Mouse (Mus musculus) Patski (cell line): ENCODE results near the gene Relb. TPM values are rescaled to one million over a fixed set of nuclear protein-coding genes. Genes with fewer than 3 reads are reported as not detected.
"Not testable (repeated sequence)": the region's sequence is repeated elsewhere in the genome, so short reads cannot be mapped to it uniquely, and the experiment has no call there.

Experiments used
- ATAC-seq: fragments of 100-300 bp; one replicate; pipeline ENCODE4 v1.8.0; 2021
- CTCF ChIA-PET: fragments of 350-600 bp; sonication (Branson Sonifier 250); formaldehyde crosslinking; loops from one replicate; lab custom pipeline; 2022; ENCODE audit warnings: inconsistent platforms; lab: Charles Lee
- POLR2A ChIA-PET: fragments of 350-600 bp; sonication (Branson Sonifier 250); formaldehyde crosslinking; loops from one replicate; lab custom pipeline; 2022; ENCODE audit warnings: antibody characterized with exemption, inconsistent platforms; lab: Charles Lee
- DNase-seq: peaks from one replicate; pipeline ENCODE4 v3.0.0-alpha.2; 2011; ENCODE audit warnings: low read depth, low spot score
- H3K27me3 ChIP-seq: fragments of 371-371 bp; one replicate; pipeline ENCODE4 v1.5.1; 2021
- CTCF ChIP-seq: fragments of 100-300 bp; IDR thresholded peaks from one replicate; pipeline ENCODE4 v1.5.1; 2021
- in situ Hi-C: fragments of 300-500 bp; cut with MboI; formaldehyde crosslinking; loops from 3 replicates; pipeline ENCODE4 v1.11.1; 2018; ENCODE audit warnings: low pct_unique_long_range_greater_than_20kb, mixed read lengths
- polyA plus RNA-seq: library from polyadenylated mRNA; unstranded; gene quantifications from one replicate; pipeline ENCODE4 v1.2.3, GENCODE M21; 2021

Gene Relb
- polyA plus RNA-seq, 1 experiment from 2014 or later: 24.5 TPM

DNA sequence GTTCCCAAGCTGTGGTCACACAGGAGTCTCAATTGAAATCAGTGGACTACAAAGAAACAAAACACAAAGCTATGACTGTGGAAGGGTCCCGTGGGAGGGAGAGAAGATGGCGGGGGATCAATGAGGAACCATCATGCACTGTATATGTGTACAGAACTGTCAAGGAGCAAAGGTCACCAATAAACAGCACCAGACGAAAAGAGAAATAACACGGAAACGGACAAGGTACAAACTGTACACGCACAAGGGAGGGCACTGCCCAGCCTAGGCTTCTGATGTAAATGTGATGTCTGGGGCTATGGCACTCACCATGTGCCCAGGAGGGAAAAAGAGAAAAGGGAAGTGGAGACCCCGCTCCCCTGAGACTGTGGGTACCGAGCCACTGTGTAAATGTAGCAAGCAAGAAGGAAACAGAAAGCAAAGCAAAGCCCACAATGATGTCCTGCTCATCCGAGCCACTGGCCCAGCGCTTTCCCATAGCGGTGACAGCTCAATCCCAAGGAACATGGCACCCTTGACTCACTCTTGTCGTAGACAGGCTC is 14.1 kb downstream of the Relb start:
- CTCF ChIA-PET: interaction anchor here (1.3 kb wide), 1 partner anchor 25 kb away, joined by 3 read pairs; no protein-coding TSS in a partner anchor
- POLR2A ChIA-PET: no interaction called here
- ATAC-seq (no peak), DNase-seq (no peak)
- in situ Hi-C loops: no loop called here
- no peaks in the 10 kb centered on the region for H3K27me3 ChIP-seq
- no peak for TF ChIP-seq CTCF

DNA sequence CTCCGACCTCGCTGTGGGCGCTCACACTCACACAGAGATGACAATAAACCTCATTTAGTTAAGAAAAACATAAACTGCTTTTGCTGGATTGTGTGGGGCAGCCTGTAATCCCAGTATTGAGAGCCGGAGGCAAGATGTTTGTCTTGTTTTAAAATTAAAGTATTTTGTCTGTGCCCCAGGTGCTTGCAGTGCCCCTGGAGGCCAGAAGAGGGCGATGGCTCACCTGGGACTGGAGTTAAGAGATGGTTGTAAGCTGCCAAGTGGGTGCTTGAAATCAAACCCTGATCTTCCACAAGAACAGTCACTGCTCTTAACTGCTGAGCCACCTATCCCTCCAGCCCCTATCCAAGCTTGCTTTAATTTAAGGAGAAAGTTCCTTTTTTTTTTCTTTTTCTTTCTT is 18.3 kb downstream of the Relb start:
- DNase-seq (no peak), ATAC-seq (no peak)
- TF ChIP-seq CTCF: no peak
- in situ Hi-C loops: no loop called here
- H3K27me3 ChIP-seq: no peaks in the 10 kb centered on the region
- CTCF ChIA-PET: interaction anchor here (1.0 to 2.8 kb wide), 3 partner anchors 8 to 137 kb away, joined by 3 to 12 read pairs (median 7); no protein-coding TSS in a partner anchor
- POLR2A ChIA-PET: no interaction called here

DNA sequence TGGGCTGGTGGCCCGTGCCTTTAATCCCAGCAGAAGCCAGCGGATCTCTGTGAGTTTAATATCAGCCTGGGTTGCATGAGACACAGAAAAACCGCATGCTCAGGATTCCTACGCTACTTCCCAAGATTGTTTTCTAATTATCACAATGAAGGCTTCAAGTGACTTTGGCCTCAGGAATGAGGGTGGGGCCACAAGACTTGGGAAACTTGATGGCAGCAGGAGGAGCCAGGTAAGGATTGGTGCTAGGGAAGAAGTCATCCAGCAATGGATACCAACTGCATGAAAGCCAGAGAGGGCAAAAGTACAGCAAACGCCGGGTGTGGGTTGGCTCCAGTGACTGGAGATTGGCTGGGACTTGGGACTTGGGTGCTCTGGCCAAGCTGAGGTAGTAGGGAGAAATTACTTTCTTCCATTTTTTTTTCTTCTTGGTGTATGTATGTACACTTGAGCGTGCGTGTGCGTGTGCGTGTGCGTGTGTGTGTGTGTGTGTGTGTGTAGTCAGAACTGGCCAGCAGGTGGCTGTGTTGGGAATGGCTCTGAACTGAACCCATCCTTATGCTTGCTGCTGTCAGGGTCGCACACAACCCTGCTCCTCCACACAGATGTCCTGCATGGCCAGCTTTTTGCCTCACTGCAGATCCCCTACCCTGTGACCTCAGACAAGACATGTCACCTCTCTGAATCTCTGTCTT is 19.5 kb downstream of the Relb start:
- DNase-seq (peak; percentile 50), ATAC-seq (peak; percentile 46)
- POLR2A ChIA-PET: interaction anchor here (0.7 kb wide), 1 partner anchor 18 kb away, joined by 4 read pairs; no protein-coding TSS in a partner anchor
- no peaks in the 10 kb centered on the region for H3K27me3 ChIP-seq
- TF ChIP-seq CTCF: no peak
- CTCF ChIA-PET: interaction anchor here (1.0 to 1.2 kb wide), 2 partner anchors 9 to 136 kb away, joined by 3 to 7 read pairs; no protein-coding TSS in a partner anchor
- in situ Hi-C loops: no loop called here

DNA sequence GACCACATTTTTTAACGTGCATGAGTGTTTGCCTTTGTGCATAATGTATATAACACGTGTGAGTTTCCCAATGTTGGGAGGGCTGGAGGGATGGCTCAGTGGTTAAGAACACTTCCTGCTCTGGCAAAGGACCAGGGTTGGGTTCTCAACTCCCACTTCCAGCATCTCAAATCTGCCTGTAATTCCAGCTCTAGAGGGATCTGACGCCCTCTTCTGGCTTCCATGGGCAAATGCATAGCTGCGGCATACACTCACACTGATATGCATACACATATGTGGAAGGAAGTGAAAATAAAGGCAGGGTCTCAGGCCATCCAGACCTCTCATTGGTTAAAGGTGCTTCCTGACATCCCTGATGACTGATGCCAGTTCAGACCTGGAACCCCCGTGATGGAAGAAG is 21.9 kb downstream of the Relb start:
- no peaks in the 10 kb centered on the region for H3K27me3 ChIP-seq
- CTCF ChIA-PET: no interaction called here
- no peak for TF ChIP-seq CTCF
- no peak for DNase-seq
- in situ Hi-C loops: no loop called here
- no peak for ATAC-seq
- POLR2A ChIA-PET: no interaction called here

DNA sequence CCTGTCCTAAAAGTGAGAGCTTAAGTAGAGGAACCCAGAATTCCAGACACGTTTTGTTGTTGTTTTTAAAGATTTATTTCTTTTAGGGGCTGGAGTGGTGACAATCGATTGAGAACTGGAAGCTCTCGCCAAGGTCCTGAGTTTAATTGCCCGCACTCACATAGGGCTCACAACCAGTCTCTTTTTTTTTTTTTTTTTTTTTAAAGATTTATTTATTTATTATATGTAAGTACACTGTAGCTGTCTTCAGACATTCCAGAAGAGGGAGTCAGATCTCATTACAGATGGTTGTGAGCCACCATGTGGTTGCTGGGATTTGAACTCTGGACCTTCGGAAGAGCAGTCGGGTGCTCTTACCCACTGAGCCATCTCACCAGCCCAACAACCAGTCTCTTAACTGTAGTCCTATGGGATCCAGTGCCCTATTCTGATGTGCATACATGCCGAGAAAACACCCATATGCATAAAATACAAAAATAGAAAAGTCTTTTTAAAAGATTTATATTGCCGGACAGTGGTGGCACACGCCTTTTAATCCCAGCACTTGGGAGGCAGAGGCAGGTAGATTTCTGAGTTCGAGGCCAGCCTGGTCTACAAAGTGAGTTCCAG is 24.5 kb downstream of the Relb start:
- DNase-seq, in situ Hi-C loops, H3K27me3 ChIP-seq, POLR2A ChIA-PET, ATAC-seq: not testable (repeated sequence)
- CTCF ChIA-PET: interaction anchor here (1.0 to 1.4 kb wide), 3 partner anchors 14 to 143 kb away, joined by 3 to 5 read pairs (median 4); no protein-coding TSS in a partner anchor

DNA sequence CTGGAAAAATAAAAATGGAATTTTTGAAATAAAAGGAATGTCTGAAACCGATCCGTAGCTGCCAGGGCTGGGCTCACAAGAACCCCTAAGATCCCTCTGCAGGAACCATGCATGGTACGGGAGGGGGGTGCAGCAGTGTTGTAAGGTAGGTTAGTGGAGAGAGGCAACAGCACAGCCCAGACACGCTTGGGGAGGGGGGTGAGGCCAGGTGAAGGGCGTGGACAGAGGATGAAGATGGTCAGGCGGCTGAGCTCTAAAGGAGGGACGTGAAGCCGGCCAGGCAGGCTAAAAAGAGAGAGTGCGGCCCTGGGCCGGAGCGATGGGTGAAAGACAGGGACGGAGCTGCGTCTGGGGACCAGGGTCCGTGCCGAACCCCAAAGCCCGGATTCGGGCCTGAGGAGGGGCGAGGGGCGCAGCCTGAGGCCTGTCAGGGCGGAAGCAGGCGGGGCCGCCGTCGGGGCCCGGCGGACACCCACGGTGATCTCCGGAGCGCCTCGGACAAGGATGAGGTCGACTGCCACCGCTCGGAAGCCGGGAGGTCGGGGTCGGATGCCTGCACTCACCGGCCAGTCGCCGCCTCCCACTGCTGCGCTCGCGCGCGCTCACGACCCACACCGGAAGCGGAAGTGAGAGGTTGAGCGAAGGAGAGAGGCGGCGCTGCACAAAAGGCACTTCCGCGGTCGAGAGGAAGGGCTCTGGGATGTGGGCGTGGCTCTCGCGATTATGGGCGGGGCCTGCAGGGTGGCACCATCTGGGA is 25.2 kb downstream of the Relb start, which contains the start of gene Clasrp:
TSS of gene Clasrp (minus strand) at position 638 of the 757 bp plus-strand sequence.
- no peak for TF ChIP-seq CTCF
- no peaks in the 10 kb centered on the region for H3K27me3 ChIP-seq
- DNase-seq: peak; percentile 61
- ATAC-seq: peak; percentile 89
- ChIA-PET POLR2A (interaction anchor here (0.7 kb wide), 1 partner anchor 9 kb away, joined by 3 read pairs; no protein-coding TSS in a partner anchor), CTCF (interaction anchor here (1.0 to 1.4 kb wide), 2 partner anchors 14 to 15 kb away, joined by 4 to 5 read pairs; no protein-coding TSS in a partner anchor)
- in situ Hi-C loops: no loop called here

DNA sequence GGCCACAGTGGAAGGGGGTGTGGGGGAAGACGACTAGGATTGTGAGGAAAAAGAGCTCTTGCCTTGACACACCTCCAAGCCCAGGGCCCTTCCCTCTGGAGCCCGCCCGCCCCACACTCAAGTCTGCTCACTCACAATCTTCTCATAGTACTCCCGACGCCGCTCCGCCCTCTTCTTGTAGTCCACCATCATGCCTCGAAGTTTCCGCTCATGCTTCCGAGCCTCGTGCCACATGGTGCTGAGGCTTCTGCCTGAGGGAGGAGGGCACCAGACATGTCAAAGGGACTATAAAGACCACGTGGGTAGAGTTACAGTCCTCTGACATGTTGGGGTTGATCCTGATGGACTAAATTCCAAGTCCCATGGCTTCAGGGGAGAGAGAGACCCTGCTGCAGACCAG is 26.2 kb downstream of the Relb start:
- no peak for TF ChIP-seq CTCF
- ChIA-PET CTCF (interaction anchor here (6.2 kb wide), 1 partner anchor 13 kb away, joined by 33 read pairs; no protein-coding TSS in a partner anchor), POLR2A (no interaction called here)
- ATAC-seq (no peak), DNase-seq (no peak)
- no peaks in the 10 kb centered on the region for H3K27me3 ChIP-seq
- in situ Hi-C loops: no loop called here

DNA sequence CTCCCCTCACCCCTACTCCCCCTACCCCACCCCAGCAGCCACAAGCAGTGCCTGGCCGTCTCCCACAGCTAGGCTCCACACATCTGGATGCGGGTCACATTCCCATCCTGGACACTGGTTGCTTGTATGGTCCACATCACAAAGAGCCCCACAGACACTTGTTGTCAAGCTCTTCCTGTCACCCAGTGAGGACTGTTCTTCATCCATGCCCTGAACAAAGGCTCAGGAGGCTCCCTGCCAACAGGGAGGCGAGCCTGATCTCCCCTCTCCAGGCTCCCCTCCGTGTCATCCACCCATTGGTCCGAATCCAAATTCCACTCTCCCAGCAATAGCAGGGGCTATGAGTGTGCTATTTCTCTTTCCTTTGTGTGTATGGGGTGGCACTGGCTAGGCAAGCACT is 28.7 kb downstream of the Relb start:
- no peak for ATAC-seq
- ChIA-PET POLR2A (interaction anchor here (1.6 kb wide), 1 partner anchor 16 kb away, joined by 4 read pairs; no protein-coding TSS in a partner anchor), CTCF (interaction anchor here (6.2 kb wide), 1 partner anchor 11 kb away, joined by 33 read pairs; no protein-coding TSS in a partner anchor)
- no peak for DNase-seq
- in situ Hi-C loops: no loop called here
- no peak for TF ChIP-seq CTCF
- H3K27me3 ChIP-seq: no peaks in the 10 kb centered on the region

DNA sequence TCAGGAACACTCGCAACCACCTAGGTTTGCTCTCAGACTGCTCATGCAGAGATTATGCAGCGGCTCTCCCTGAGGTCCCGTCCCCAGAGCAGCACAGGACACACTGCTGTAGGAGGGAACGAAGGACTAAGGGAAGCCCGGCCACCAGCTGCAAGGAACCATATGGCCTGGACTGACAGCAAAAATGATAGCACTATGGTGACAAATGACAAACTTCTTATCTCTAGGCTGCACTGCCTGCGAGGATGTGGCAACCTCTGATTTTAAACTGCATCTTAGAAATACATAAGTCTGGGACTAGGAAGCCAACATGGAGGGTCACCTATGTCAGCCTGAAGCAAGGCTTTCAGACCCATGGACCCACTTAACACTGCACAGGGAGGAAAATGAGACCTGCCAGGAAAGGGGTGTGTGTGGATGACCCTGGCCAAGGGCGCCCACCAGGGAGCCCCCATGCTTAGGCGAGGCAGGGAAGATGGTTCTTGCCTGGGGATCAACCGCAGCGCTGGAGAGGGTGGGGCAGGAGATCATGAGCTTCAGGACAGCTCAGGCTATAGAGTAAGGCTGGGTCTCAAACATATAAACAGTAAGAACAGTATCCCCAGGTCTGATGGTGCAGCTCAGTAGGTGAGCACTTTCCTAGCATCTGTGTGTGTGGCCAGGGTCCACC is 36.0 kb downstream of the Relb start:
- DNase-seq (no peak), ATAC-seq (no peak)
- in situ Hi-C loops: no loop called here
- POLR2A ChIA-PET: no interaction called here
- CTCF ChIA-PET: interaction anchor here (1.7 kb wide), 1 partner anchor 25 kb away, joined by 5 read pairs; no protein-coding TSS in a partner anchor
- no peak for TF ChIP-seq CTCF
- no peaks in the 10 kb centered on the region for H3K27me3 ChIP-seq
